Comparison of ENCODE assay signal across 7 mouse cellular contexts in the genomic region with DNA sequence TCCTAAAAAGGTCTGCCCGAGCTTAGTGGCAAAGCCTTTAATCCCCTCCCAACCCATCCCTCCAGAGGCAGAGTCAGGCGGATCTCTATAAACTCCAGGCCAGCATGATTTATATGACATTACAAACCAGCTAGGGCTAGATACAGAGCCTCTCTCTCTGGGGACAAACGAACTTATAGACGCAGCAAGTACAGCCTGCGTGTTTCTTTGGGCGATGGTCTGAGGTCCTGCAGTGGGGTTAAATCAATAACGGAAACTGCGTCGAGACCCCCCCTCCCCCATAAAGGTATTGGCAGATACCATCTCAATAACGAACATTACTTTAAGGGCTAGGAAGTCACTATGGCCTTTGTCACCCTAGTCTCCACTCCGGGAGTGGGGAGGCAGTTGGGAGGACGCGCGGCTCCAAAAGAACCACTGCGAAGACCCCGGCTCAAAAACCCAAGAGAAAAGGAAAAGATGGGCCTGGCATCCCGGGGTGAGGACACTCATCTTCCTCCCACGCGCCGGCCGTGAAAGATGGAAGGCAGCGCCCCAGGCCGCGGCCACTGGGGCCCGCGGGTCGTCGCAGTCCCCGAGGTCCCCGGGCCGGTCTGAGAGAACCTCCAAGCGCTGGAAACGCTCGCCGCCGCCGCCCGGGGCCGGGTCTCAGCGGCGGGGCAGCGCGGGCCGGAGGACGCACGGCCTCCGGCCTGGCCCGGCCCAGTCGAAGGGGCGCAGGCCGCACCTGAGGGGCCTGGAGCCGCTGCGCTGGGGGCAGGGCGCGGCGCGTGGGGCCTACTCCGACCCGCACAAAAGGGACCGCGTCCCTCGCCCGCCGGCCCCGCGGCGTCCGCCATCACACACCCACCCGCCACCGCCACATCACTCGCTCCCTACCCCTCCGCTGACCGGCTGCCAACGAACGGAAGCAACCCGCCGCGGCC. TPM values are rescaled to one million over a fixed set of nuclear protein-coding genes. Genes with fewer than 3 reads are reported as not detected.
DNase-seq lines count a peak whose midpoint lies in the region; ATAC-seq and TF ChIP-seq lines count a peak whose summit lies in the region.

No protein-coding gene starts in this region.

- ATAC-seq in forebrain, embryonic 11.5 days (replicated peaks; ENCODE audit: low FRiP score) = peak; percentile 85
- peak; percentile 83 for ATAC-seq in intestine, embryonic 16.5 days

- peak overlapping the region; percentile 96 for H3K27ac ChIP-seq in spleen, adult 2 months (ENCODE audit: insufficient read depth, low read length)
- peak overlapping the region; percentile 94 for H3K27ac ChIP-seq in bone marrow, adult 2 months (ENCODE audit: control insufficient read depth, insufficient read depth, low read depth, low read length, poor library complexity)
- peak overlapping the region; percentile 95 for H3K27ac ChIP-seq in forebrain, embryonic 11.5 days (ENCODE audit: low read depth, low read length)
- H3K27ac ChIP-seq in intestine, embryonic 16.5 days (ENCODE audit: low read length) = peak overlapping the region; percentile 99

- peaks cover 20% of the 10 kb centered on the region for H3K36me3 ChIP-seq in spleen, adult 2 months (ENCODE audit: control insufficient read depth, insufficient read depth, low read length)
- peaks cover 5% of the 10 kb centered on the region for H3K36me3 ChIP-seq in forebrain, embryonic 11.5 days (ENCODE audit: control insufficient read depth, insufficient read depth, low read length)
- H3K36me3 ChIP-seq in intestine, embryonic 16.5 days (ENCODE audit: control insufficient read depth, insufficient read depth, low read length) = peaks cover 12% of the 10 kb centered on the region
- peaks cover 5% of the 10 kb centered on the region; the same call in 1 of the 2 replicates for H3K36me3 ChIP-seq in splenic B cell, adult 2 months (ENCODE audit: control insufficient read depth, insufficient read depth, low read length, poor library complexity, severe bottlenecking)

- under 1% methylated on average over 61 of the region's 78 CpGs for WGBS in spleen, adult 2 months
- 1% methylated on average over 73 of the region's 78 CpGs for WGBS in bone marrow, adult 2 months
- 2% methylated on average over 65 of the region's 78 CpGs for WGBS in forebrain, embryonic 11.5 days
- under 1% methylated on average over 78 of the region's 78 CpGs for WGBS in intestine, embryonic 16.5 days

- no peak for DNase-seq in spleen, adult 2 months (ENCODE audit: low read depth in 1 of 2, low spot score in 2 of 2)
- no peak for DNase-seq in spleen, postnatal 10 days (ENCODE audit: low spot score in 2 of 2)
- no peak for DNase-seq in forebrain, embryonic 11.5 days (ENCODE audit: low spot score)
- peak; percentile 3 for DNase-seq in lung, postnatal 25 days (ENCODE audit: low spot score)
- DNase-seq in splenic B cell, adult 2 months (ENCODE audit: low read depth, low spot score) = peak; percentile 20

- H3K4me2 ChIP-seq in forebrain, embryonic 11.5 days (ENCODE audit: low read depth, low read length, severe bottlenecking) = peak overlapping the region; percentile 74
- H3K4me2 ChIP-seq in intestine, embryonic 16.5 days (ENCODE audit: low read depth, low read length) = peak overlapping the region; percentile 64

- TF ChIP-seq POLR2A in spleen, adult 2 months (IDR thresholded peaks at IDR 0.05; ENCODE audit: low read depth, low read length) = no peak
- no peak for TF ChIP-seq POLR2A in bone marrow, adult 2 months (IDR thresholded peaks at IDR 0.05; ENCODE audit: borderline replicate concordance, control insufficient read depth, low read depth, low read length)

- peak overlapping the region; percentile 100 for H3K4me3 ChIP-seq in spleen, adult 2 months (ENCODE audit: extremely low read depth, insufficient read depth, insufficient read length)
- peak overlapping the region; percentile 97 for H3K4me3 ChIP-seq in bone marrow, adult 2 months (replicated peaks; ENCODE audit: control insufficient read depth, low read depth, low read length)
- H3K4me3 ChIP-seq in forebrain, embryonic 11.5 days (ENCODE audit: low read depth, low read length) = peak overlapping the region; percentile 100
- H3K4me3 ChIP-seq in intestine, embryonic 16.5 days (ENCODE audit: low read length) = peak overlapping the region; percentile 98

- H3K9ac ChIP-seq in forebrain, embryonic 11.5 days (ENCODE audit: low read length) = peak overlapping the region; percentile 98
- H3K9ac ChIP-seq in intestine, embryonic 16.5 days (ENCODE audit: low read depth, low read length) = peak overlapping the region; percentile 99

- H3K27me3 ChIP-seq in spleen, adult 2 months (ENCODE audit: control insufficient read depth, insufficient read depth, low read length) = no peaks in the 10 kb centered on the region; the same call in 1 of the 2 replicates
- no peaks in the 10 kb centered on the region for H3K27me3 ChIP-seq in forebrain, embryonic 11.5 days (ENCODE audit: control insufficient read depth, insufficient read depth, low read length)
- H3K27me3 ChIP-seq in intestine, embryonic 16.5 days (replicated peaks; ENCODE audit: control insufficient read depth, insufficient read depth, low read length) = no peaks in the 10 kb centered on the region
- no peaks in the 10 kb centered on the region for H3K27me3 ChIP-seq in splenic B cell, adult 2 months (ENCODE audit: control insufficient read depth, insufficient read depth, low read length, poor library complexity, severe bottlenecking)

- H3K4me1 ChIP-seq in spleen, adult 2 months (ENCODE audit: control insufficient read depth, insufficient read depth, insufficient read length) = peaks cover 4% of the 10 kb centered on the region; the same call in 1 of the 2 replicates
- peaks cover 1% of the 10 kb centered on the region; the same call in 1 of the 2 replicates for H3K4me1 ChIP-seq in bone marrow, adult 2 months (ENCODE audit: control insufficient read depth, insufficient read depth, low read length)
- H3K4me1 ChIP-seq in forebrain, embryonic 11.5 days (replicated peaks; ENCODE audit: control insufficient read depth, insufficient read depth, low read length) = no peaks in the 10 kb centered on the region; the same call in 1 of the 2 replicates
- H3K4me1 ChIP-seq in intestine, embryonic 16.5 days (ENCODE audit: control insufficient read depth, insufficient read depth, low read length) = peaks cover 15% of the 10 kb centered on the region

- H3K9me3 ChIP-seq in forebrain, embryonic 11.5 days (ENCODE audit: control insufficient read depth, low read length) = no peaks in the 10 kb centered on the region
- no peaks in the 10 kb centered on the region for H3K9me3 ChIP-seq in intestine, embryonic 16.5 days (ENCODE audit: control insufficient read depth, low read length)

- no peak for TF ChIP-seq CTCF in spleen, adult 2 months (IDR thresholded peaks at IDR 0.05; ENCODE audit: extremely low read depth, insufficient read depth, insufficient read length, insufficient replicate concordance)
- no peak for TF ChIP-seq CTCF in bone marrow, adult 2 months (IDR thresholded peaks at IDR 0.05; ENCODE audit: control insufficient read depth, insufficient read depth, low read length)

RNA-seq across cellular contexts. Expression of gene Ccar1, which starts 0.6 kb away (rescaled TPM):
- polyA plus RNA-seq in spleen, adult 2 months (2012; rRNA removed) = 44.4 and 53.5 TPM in 2 replicates
- polyA plus RNA-seq in bone marrow, adult 2 months (2011; ENCODE audit: insufficient read depth, insufficient read length, low replicate concordance, missing spikeins) = 59.8 and 89.0 TPM in 2 replicates
- 179 and 186 TPM in 2 replicates for polyA plus RNA-seq in forebrain, embryonic 11.5 days (2014; fragmentation: Nextera tagmentation; extraction: Ambion mirVana)
- polyA plus RNA-seq in intestine, embryonic 16.5 days (2015; fragmentation: Nextera tagmentation; extraction: Ambion mirVana) = 101 and 103 TPM in 2 replicates

Comparison
In these comparisons a context has a peak if more than half of its experiments do, and no peak if none do; other contexts are left out.
1. DNase-seq: peak in lung, postnatal 25 days (single experiment) and splenic B cell, adult 2 months (single experiment); none in spleen, adult 2 months (0 of 2), spleen, postnatal 10 days (0 of 2) and forebrain, embryonic 11.5 days (single experiment).
2. Peak in every context shown above with its lines, with median percentiles within 50 percentile points of each other: H3K27ac ChIP-seq and H3K4me3 ChIP-seq.